Mouse (Mus musculus): Measurements from ENCODE around the gene Gm5767. TPM values are rescaled to one million over a fixed set of nuclear protein-coding genes. Genes with fewer than 3 reads are reported as not detected.

Gene Gm5767
- polyA plus RNA-seq, 1 experiment, result 0.56 TPM

DNA sequence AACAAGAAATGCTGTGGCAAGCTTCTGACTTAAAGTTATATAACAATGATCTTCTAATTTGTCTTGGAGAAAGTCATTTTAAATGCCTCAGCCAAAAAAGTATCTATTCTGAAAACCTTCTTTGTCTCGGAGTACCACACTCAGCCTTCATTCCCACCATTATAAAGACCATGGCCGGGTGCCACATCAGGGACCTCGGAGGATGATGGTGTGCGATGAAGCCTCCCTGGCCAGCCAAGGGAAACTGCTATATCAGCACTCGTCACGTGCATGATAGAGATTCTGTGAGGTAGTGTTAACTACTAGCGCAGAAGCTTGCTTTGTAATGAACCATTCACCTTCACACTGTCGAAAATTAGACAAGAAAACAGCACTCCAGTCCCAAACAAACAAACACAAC lies 19.0 kb downstream of the Gm5767 start:
- no peaks in the 10 kb centered on the region for H3K27me3 ChIP-seq (replicated peaks; ENCODE audit: control insufficient read depth, insufficient read depth, low read length)
- no peak for TF ChIP-seq POLR2A (IDR thresholded peaks at IDR 0.05; ENCODE audit: low read depth, low read length)
- no peak for TF ChIP-seq CTCF (conservative IDR thresholded peaks at IDR 0.05; ENCODE audit: insufficient read depth, insufficient read length, low read depth, low read length)
- H3K27ac ChIP-seq (ENCODE audit: insufficient read depth, low read depth, low read length), result no peak overlapping the region
- no peak overlapping the region for H3K4me3 ChIP-seq (ENCODE audit: insufficient read depth, low read depth, low read length)
- DNase-seq, result peak; percentile 23
- H3K36me3 ChIP-seq (ENCODE audit: control insufficient read depth, insufficient read depth, low read length), result peaks cover 24% of the 10 kb centered on the region
- peaks cover 5% of the 10 kb centered on the region; the same call in 1 of the 2 replicates for H3K4me1 ChIP-seq (ENCODE audit: control insufficient read depth, insufficient read depth, low read length)
- 64% methylated on average over 8 of the region's 8 CpGs for WGBS

DNA sequence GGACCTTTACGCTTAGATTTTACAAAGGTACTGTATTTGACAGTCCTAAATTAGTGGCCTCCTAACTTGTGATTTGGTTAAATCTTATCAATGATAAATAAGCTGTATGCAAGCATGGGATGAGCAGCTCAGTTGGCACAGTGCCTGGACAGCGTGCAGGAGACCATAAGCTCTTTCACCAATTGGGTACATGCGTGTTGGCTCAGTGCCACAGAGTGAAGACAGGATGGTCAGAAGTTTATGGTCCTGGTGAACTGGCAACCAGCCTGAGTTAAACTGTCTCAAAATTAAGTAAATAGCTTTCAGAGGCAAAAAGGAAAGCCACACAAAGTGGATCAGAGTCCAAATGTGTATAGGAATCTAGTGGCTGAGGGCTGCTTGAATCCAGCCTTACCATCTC lies 20.0 kb downstream of the Gm5767 start:
- no peak for TF ChIP-seq CTCF (conservative IDR thresholded peaks at IDR 0.05; ENCODE audit: insufficient read depth, insufficient read length, low read depth, low read length)
- TF ChIP-seq POLR2A (IDR thresholded peaks at IDR 0.05; ENCODE audit: low read depth, low read length), result no peak
- H3K4me3 ChIP-seq (ENCODE audit: insufficient read depth, low read depth, low read length), result no peak overlapping the region
- peaks cover 5% of the 10 kb centered on the region; the same call in 1 of the 2 replicates for H3K4me1 ChIP-seq (ENCODE audit: control insufficient read depth, insufficient read depth, low read length)
- no peak overlapping the region for H3K27ac ChIP-seq (ENCODE audit: insufficient read depth, low read depth, low read length)
- H3K36me3 ChIP-seq (ENCODE audit: control insufficient read depth, insufficient read depth, low read length), result peaks cover 22% of the 10 kb centered on the region
- WGBS, result 51% methylated on average over 3 of the region's 3 CpGs
- H3K27me3 ChIP-seq (replicated peaks; ENCODE audit: control insufficient read depth, insufficient read depth, low read length), result no peaks in the 10 kb centered on the region
- DNase-seq, result peak; percentile 82

DNA sequence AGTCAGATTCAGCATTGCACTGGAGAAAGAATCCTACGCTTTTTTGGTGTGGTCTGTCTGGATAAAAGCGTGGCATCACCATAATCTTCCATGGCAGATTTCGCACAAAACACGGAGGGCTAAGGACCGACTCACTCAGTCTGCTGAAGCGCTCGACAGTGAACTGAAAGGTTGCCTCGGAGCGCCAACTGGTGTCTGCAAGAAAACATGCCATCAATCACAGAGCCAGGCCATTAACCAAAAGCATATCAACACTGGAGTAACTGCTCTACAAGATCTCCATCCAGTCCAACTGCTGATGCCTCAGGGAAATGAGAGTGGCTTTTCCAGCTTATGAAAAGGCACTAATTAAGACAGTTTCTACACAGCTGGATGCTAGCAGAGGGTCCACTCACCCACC lies 31.4 kb downstream of the Gm5767 start:
- Histone ChIP-seq H3K4me3 (ENCODE audit: insufficient read depth, low read depth, low read length) (no peak overlapping the region), H3K36me3 (ENCODE audit: control insufficient read depth, insufficient read depth, low read length) (peaks cover 3% of the 10 kb centered on the region; the same call in 1 of the 2 replicates), H3K27ac (ENCODE audit: insufficient read depth, low read depth, low read length) (no peak overlapping the region), H3K27me3 (replicated peaks; ENCODE audit: control insufficient read depth, insufficient read depth, low read length) (no peaks in the 10 kb centered on the region), H3K4me1 (ENCODE audit: control insufficient read depth, insufficient read depth, low read length) (peaks cover 7% of the 10 kb centered on the region; the same call in 1 of the 2 replicates)
- WGBS, result 59% methylated on average over 9 of the region's 9 CpGs
- DNase-seq, result no peak
- TF ChIP-seq POLR2A (IDR thresholded peaks at IDR 0.05; ENCODE audit: low read depth, low read length) (no peak), CTCF (conservative IDR thresholded peaks at IDR 0.05; ENCODE audit: insufficient read depth, insufficient read length, low read depth, low read length) (no peak)

DNA sequence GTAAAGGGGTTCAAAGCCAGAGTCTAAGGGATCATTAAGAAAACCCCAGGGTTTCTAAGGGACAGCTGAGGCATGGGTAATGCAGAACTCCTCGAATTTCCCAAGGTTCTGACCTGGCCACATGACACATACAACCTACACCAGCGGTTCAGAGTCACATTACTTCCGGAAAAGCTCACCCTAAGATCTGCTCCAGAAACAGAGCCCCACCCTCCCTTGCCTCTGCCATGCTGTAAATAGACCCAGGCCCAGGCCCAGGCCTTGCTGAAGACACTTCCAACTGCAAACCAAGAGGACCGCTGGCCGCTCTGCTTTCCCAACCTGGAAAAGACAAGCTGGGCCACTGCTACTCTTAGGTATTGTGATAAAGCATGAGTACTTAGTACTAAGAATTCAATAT lies 34.3 kb downstream of the Gm5767 start:
- no peaks in the 10 kb centered on the region for H3K36me3 ChIP-seq (ENCODE audit: control insufficient read depth, insufficient read depth, low read length)
- WGBS, result 59% methylated on average over 5 of the region's 5 CpGs
- TF ChIP-seq CTCF (conservative IDR thresholded peaks at IDR 0.05; ENCODE audit: insufficient read depth, insufficient read length, low read depth, low read length) (no peak), POLR2A (IDR thresholded peaks at IDR 0.05; ENCODE audit: low read depth, low read length) (no peak)

DNA sequence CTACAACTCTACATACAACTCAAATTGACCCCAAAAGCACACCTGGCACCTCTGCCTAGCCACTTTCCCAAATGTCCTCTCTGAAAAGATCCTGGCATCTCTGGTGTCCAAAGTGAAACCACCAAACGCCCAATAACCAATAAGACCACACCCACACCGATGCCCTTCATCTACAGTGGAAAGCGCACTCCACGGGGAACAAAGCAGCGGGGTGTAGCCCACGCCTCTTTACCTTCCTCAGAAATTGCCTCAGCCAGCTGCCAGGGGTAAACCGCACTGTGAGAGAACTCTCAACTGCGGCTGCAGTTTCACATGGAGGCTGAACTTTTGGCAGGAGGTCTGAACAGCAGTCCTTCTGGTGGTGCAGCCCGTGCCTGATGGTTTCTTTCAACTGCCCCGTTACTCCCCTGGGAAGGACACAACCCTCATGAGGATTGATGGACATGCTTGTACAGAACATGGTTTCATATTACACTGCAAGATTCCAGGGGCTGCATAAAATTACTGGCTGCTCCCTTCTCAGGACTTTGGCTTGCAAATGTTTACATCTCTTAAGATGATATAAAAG lies 35.0 kb downstream of the Gm5767 start:
- H3K4me3 ChIP-seq (ENCODE audit: insufficient read depth, low read depth, low read length), result no peak overlapping the region
- peak; percentile 31 for DNase-seq
- peaks cover 15% of the 10 kb centered on the region for H3K4me1 ChIP-seq (ENCODE audit: control insufficient read depth, insufficient read depth, low read length)
- TF ChIP-seq POLR2A (IDR thresholded peaks at IDR 0.05; ENCODE audit: low read depth, low read length) (no peak), CTCF (conservative IDR thresholded peaks at IDR 0.05; ENCODE audit: insufficient read depth, insufficient read length, low read depth, low read length) (no peak)
- no peak overlapping the region for H3K27ac ChIP-seq (ENCODE audit: insufficient read depth, low read depth, low read length)
- no peaks in the 10 kb centered on the region for H3K27me3 ChIP-seq (replicated peaks; ENCODE audit: control insufficient read depth, insufficient read depth, low read length)
- no peaks in the 10 kb centered on the region for H3K36me3 ChIP-seq (ENCODE audit: control insufficient read depth, insufficient read depth, low read length)
- WGBS, result 57% methylated on average over 10 of the region's 10 CpGs

More for the DNA sequence above, 34.3 kb downstream of the Gm5767 start:
- Histone ChIP-seq H3K27me3 (replicated peaks; ENCODE audit: control insufficient read depth, insufficient read depth, low read length) (no peaks in the 10 kb centered on the region), H3K4me1 (ENCODE audit: control insufficient read depth, insufficient read depth, low read length) (peaks cover 14% of the 10 kb centered on the region), H3K27ac (ENCODE audit: insufficient read depth, low read depth, low read length) (no peak overlapping the region), H3K4me3 (ENCODE audit: insufficient read depth, low read depth, low read length) (no peak overlapping the region)
- no peak for DNase-seq

DNA sequence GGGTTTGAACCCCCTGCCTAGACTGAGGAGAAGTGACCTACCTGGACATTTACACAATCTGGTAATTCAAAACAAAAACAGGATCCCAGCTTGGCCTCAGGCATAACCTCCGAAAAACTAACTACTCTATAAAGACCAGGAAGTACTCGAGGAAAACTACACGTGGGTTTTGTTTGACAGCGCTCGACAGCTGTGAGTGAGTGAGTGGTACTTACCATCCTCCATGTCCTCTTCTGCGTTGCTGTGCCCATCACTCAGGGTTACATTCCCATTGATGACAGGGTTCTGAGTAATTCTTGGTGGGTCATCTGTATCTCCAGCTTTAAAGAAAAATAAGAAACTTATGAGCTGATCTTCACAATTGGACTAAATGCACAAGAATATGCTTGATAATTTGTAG lies 35.7 kb downstream of the Gm5767 start:
- DNase-seq, result no peak
- WGBS, result 39% methylated on average over 6 of the region's 6 CpGs
- TF ChIP-seq CTCF (conservative IDR thresholded peaks at IDR 0.05; ENCODE audit: insufficient read depth, insufficient read length, low read depth, low read length) (no peak), POLR2A (IDR thresholded peaks at IDR 0.05; ENCODE audit: low read depth, low read length) (no peak)
- Histone ChIP-seq H3K27me3 (replicated peaks; ENCODE audit: control insufficient read depth, insufficient read depth, low read length) (no peaks in the 10 kb centered on the region), H3K4me1 (ENCODE audit: control insufficient read depth, insufficient read depth, low read length) (peaks cover 18% of the 10 kb centered on the region), H3K36me3 (ENCODE audit: control insufficient read depth, insufficient read depth, low read length) (no peaks in the 10 kb centered on the region), H3K27ac (ENCODE audit: insufficient read depth, low read depth, low read length) (no peak overlapping the region), H3K4me3 (ENCODE audit: insufficient read depth, low read depth, low read length) (no peak overlapping the region)

DNA sequence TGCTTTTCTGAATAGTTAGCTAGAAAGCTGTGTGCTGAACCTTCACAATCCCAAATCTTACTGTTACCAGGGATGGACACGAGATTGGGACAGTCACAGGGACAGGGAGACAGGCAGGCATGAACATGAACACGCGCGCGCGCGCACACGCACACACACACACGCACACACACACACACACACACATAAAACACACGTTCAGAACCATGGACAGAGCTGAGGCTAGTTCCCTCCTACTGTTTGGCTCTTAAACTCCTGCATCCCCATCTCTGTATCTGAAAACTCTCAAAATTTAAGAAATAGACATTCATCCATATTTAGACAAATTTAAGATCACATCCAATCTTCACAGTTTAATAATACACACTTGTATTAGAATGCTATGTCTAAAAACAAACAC lies 37.2 kb downstream of the Gm5767 start:
- Histone ChIP-seq H3K4me3 (ENCODE audit: insufficient read depth, low read depth, low read length) (no peak overlapping the region), H3K27me3 (replicated peaks; ENCODE audit: control insufficient read depth, insufficient read depth, low read length) (no peaks in the 10 kb centered on the region), H3K27ac (ENCODE audit: insufficient read depth, low read depth, low read length) (no peak overlapping the region), H3K4me1 (ENCODE audit: control insufficient read depth, insufficient read depth, low read length) (peaks cover 18% of the 10 kb centered on the region), H3K36me3 (ENCODE audit: control insufficient read depth, insufficient read depth, low read length) (no peaks in the 10 kb centered on the region)
- DNase-seq, result no peak
- WGBS, result 87% methylated on average over 10 of the region's 10 CpGs
- TF ChIP-seq POLR2A (IDR thresholded peaks at IDR 0.05; ENCODE audit: low read depth, low read length) (no peak), CTCF (conservative IDR thresholded peaks at IDR 0.05; ENCODE audit: insufficient read depth, insufficient read length, low read depth, low read length) (no peak)
